Mouse (Mus musculus) hindbrain, embryonic 11.5 days (tissue): ENCODE data around the gene Gnaz. TPM values are rescaled to one million over a fixed set of nuclear protein-coding genes. Genes with fewer than 3 reads are reported as not detected.

Source experiments
- polyA plus RNA-seq: library from polyadenylated mRNA; unstranded; fragments of >200 nt; fragmentation: Nextera tagmentation; extraction: Ambion mirVana; gene quantifications from 2 replicates; pipeline ENCODE4 v1.2.1, GENCODE M21; 2014

The Gnaz gene
- polyA plus RNA-seq, 1 experiment from 2014 or later, result 14.0 TPM

Other genes starting within 250 kb of the Gnaz start
- 0.15 and 0.46 TPM in 2 replicates for gene Rsph14, start 65.4 kb downstream of the Gnaz start, polyA plus RNA-seq
- 6.8 and 9.3 TPM in 2 replicates for gene Rab36, start 69.9 kb downstream of the Gnaz start, polyA plus RNA-seq
- 10.5 and 15.2 TPM in 2 replicates for gene Bcr, start 93.4 kb downstream of the Gnaz start, polyA plus RNA-seq
- gene Specc1l, start 244.9 kb downstream of the Gnaz start, polyA plus RNA-seq, result 21.5 and 27.3 TPM in 2 replicates